Mouse (Mus musculus) layer of hippocampus, adult 11-12 months (tissue): ENCODE measurements around the gene Sptlc3.

Source experiments
- DNase-seq: peaks from one replicate; pipeline ENCODE4 v3.0.0; 2022; ENCODE audit warnings: low spot score

Sptlc3 gene

GRCm38 (mm10) chr2:139493836-139494235 lies at the start of gene Sptlc3:
TSS of gene Sptlc3 (plus strand) at chr2:139493913.
- DNase-seq: no peak

GRCm38 (mm10) chr2:139467726-139468125 lies 26.0 kb upstream of the Sptlc3 start:
- no peak for DNase-seq

DNA sequence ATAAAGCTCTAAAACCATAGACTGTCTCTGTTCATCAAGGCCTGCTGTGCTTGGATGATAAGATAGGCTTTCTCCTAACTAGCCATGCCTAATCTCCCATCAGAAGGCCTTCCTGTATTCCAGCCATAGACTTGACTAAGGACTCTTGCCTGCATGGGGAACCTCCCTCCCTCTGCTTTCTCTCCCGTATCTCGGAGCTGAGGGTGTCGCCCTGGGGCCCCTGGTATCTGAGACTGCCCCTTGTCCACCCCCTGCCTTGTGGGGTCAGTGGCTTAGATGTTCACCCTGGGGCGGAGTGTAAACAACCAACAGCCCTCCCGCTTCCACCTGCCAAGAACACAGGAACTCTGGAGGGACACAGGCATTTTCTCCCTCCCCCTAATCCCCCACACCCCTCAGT lies 5.0 kb upstream of the Sptlc3 start:
- no peak for DNase-seq

GRCm38 (mm10) chr2:139494629-139495028 lies 916 bp downstream of the Sptlc3 start:
- DNase-seq: no peak

DNA sequence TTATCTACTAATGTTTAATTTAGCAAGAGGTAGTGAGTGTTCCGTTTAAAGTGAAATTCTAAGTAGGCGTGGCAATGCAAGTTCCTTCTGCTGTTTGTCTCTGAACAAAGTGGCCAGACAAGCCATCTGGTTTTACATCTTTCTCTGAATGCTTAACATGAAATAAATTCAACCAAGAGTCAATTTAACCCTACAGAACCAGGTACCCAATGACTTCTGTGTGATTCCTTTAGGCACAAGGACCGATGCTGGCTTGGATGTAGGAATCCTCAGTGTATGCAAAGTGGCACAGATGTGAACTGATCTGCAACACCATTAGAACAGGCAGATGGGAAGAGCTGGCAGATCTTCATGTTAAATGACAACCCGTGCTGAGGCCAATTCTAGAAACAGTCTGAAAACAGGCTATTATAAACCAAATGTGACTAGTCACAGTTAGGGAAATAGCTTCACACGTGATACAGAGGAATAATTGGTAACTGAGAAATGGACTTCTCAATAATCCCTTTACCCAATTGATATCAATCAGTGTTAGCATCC lies 68.3 kb downstream of the Sptlc3 start:
- DNase-seq: peak; percentile 45

GRCm38 (mm10) chr2:139579280-139579679 lies 85.6 kb downstream of the Sptlc3 start:
- no peak for DNase-seq

GRCm38 (mm10) chr2:139582766-139583165 lies 89.1 kb downstream of the Sptlc3 start:
- no peak for DNase-seq

DNA sequence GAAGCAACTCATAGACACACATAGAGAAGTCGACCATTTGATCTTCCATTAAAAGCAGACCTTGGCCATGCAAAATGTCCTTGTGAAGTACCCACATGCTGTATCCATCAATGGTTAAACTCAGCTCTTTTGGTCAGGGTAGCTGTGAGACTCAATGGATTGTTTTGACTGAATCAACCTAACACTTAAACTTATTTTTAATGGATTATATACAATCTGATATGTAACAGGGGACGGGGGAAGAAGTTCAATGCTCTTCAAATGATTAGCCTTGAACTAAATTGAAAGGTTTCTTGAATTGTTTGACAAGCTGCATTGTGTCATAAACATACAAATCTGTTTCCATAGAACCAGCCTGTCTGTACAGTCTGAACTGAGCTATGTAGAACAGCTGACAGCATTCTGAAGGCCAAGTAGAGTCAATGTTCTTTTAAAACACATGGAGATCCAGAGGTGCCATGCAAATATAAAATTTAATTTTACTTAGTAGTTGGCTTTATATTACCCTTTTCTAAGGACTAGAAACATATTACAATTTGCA lies 94.0 kb downstream of the Sptlc3 start:
- no peak for DNase-seq

DNA sequence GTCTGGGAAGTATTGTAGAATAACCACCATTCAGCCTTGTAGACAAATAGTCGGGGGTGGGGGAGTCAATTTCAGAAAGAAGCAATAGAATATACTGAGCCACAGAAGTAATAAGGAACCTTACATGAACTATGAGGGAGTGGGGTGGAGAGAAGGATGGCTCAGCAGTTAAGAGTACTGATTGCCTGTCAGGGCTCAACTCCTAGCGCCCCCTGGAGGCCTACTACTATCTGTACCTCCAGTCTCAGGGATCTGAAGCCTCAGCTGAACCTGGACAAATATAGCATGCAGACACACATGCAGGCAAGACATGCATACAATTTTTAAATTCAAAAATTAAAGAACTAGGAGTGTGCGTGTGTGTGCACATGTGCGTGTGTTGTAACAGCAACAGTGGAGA lies 96.2 kb downstream of the Sptlc3 start:
- peak; percentile 39 for DNase-seq

DNA sequence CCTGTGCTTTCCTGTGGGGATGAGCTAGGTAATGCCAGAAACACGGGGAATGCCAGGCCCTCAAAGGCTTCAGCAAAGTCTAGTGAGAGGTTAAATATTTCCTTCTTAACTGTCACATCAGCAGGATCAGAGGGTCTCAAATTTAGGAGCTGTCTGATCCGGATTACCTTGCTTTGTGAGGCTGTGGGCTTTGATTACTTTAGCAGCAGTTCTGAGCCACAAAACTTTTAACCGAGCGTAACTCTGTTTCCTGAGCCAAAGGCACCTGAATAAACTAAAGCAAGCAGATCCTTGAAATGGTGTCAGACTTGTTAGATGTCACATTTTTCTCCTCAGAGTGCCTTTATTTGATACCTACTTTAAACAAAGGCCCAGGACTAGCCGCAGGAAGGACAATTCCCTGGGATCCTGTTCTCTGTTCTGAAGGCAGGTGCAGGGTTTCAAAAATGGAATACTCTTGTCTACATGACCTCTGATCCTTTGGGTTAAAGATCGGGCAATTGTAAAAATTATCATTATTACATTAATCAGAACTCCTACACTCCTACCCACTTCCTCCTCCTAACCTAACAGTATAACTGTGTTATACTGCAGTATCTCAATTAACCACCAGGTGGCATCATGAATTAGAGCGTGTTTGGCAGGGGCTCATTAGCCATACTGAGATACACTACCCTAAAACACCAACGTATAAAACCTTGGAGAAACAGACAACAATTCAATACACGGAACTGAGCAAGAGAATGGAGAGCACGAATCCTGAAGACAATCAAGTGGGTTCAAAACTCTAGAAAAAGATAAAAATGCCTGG lies 97.4 kb downstream of the Sptlc3 start:
- peak; percentile 47 for DNase-seq

DNA sequence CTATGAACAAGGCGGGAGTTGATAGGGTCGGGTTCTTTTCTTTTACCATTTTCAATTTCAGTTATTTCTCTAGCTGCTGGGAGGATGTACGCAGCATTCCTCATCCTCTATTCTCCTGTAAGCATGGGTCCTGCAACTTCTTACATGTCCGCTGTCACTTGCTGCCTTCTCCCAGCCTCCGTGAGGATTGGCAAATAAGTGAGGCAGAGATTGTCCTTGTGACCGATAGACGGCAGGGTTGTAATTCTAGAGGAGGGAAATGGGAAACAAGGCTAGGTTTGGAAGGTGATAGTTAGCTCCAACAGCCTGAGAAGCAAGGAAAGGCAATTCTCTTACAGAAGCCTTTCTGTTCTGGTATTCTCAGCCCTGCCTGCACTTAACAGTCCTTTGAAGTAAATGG lies 98.4 kb downstream of the Sptlc3 start:
- DNase-seq: no peak

- no peak for DNase-seq
Observed at GRCm38 (mm10) chr2:139597229-139597628, 103.5 kb downstream of the Sptlc3 start.

DNA sequence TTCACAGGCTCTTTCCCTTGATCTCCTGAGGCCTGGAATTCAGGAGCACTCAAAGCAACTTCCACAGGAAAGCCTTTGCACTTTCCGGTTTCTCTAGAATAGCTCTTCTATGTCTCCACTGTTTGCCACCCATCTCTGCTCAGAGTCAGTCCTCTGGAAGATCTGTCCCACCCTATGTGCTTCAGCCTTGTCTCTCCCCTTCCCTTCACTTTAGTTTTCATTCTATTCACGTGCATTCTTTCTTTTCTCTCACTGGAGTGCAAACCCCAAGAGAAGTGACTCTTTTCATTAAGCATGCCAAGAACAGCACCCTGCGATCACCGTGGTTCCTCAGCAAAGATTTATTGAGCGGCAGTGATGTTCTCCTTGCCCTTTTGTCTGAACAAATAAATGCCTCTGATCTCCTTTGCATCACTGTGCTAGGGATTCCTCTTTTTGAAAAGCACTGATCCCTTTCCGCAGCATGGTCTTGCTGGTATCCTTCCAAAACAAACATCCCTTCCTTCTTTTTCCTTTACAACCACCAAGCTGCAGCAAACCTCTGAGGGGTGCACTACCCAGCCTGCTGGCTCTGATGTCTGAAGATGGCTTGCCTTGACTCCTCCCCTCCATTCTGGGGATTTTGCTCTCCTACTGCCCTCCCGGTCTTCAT lies 108.0 kb downstream of the Sptlc3 start:
- no peak for DNase-seq

- DNase-seq: no peak
Observed at GRCm38 (mm10) chr2:139608167-139608566, 114.5 kb downstream of the Sptlc3 start.

DNA sequence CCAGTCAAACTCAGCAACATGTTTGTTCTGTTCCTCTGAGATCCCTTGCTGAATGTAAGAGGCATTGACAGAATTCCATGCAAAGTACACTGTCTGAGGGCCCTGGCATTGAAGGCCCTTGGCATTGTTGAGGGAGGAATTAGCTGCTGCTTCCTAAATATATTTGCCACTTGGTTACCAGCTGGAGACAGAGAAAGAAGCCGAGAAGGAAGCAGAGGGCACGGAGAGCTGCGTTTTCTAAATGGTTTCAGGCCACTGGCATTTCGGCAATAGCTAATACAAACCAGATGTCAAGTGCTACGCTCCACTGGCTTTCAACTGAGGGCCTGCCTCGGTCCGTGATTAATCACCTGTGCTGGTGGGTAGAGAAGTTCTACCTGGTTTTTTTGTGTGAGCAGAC lies 115.1 kb downstream of the Sptlc3 start:
- no peak for DNase-seq

GRCm38 (mm10) chr2:139609231-139609630 lies 115.5 kb downstream of the Sptlc3 start:
- no peak for DNase-seq

DNA sequence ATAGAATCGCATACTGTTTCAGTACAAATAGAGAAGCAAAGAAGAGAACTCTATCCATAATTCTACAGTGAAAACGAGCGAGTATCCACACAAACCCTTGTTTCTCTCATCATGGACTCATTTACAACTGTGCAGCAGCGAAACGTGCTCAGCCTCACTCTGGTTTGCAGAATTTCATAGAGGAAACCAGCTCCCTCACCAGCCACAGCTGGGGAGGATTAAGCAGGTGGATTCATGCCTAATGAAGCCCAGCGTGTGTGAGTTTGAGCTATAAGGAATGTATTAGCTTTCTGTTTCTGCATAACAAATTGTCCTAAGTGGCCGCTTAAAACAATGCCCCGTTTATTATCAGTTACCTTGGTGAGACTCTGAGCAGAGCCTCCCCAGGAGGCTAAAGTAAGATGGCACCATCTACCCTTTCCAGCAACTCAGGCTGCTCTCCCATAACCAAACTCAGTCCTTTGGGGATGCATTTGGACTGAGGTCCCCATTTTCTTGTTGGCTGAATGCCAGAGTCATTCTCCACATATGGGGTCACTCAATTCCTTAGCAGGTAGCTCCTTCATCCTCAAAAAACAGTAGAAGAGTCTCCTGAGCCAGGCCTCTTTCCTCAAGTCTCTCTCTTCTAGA lies 116.1 kb downstream of the Sptlc3 start:
- DNase-seq: no peak

DNA sequence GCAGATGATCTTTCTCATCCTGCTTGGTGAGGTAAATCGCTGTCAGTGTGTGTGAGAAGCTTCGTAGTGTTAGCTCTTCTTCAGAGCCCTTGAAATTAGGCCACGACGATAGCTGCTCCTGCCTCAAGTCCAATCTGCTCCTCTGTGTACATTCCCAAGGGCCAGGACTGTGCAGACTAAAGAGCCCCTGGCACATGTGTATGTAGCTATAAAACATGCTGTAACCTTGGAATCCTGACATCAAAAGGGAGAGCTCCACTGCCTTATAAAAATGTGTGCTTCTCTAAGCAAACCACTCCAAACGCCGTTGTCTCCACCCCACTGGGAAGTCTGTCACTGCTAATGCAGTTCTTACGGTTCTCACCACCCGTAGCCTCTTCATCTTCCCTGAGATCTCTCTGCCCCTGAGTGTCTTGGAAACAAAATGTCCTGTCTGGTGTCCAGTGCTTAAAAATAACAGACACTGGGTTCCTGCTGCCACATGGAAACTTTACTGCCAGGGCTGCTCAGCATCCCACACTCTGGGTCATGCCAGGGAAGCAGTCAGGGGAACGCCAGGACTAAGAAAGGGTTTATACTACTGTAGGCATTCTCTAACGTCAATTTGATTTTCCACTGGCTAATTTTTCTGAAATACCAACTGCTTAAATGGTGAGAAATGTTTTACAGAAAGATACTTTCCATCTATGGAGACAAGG lies 118.8 kb downstream of the Sptlc3 start:
- no peak for DNase-seq

GRCm38 (mm10) chr2:139626496-139626895 lies 132.8 kb downstream of the Sptlc3 start:
- DNase-seq: no peak

DNA sequence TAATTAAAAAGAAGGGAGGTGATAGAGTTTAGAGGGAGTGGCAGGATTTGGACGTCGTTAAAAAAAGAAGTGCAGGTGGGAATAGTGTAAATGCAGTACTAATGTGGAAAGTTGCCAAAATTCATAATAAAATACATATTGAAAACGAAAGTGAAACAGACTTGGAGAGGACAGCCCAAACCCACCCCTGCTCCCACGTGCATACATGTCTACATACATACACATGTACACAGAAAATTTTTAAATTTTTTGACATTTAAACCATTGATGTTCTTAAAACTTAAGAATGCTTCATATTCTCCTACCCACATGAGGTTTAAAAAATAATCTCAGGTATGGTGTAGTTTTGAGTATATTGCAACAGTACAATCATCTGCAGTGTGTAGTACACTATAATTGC lies 135.0 kb downstream of the Sptlc3 start:
- no peak for DNase-seq

GRCm38 (mm10) chr2:139629653-139630052 lies 135.9 kb downstream of the Sptlc3 start:
- no peak for DNase-seq

DNA sequence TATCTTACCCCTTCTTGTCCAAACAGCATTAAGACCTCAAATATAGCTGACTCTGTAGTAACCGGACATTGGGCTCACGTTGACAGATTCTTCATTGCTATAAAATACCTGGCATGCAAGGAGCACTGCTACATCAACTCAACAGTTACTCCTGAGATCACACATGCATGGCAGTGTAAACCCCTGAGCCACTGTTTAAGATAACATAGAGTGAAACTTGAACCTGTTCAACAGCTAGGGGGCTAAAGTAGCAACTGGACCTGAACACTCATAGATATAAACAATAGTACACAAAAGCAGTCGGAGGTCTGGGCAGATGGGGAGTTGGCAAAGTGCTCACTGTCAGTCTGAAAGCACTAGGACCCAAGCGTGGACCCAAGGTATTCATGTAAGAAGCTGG lies 140.8 kb downstream of the Sptlc3 start:
- no peak for DNase-seq
